Mouse (Mus musculus) layer of hippocampus, adult 9-11 months (tissue): ENCODE measurements around the gene Med14.

Experiments used
- DNase-seq: peaks from one replicate; pipeline ENCODE4 v3.0.0; 2022

Gene Med14

GRCm38 (mm10) chrX:12761626-12762333 is at the start of gene Med14:
Gene Med14, minus strand, starts transcription at chrX:12762073.
- DNase-seq, result peak; percentile 90

- DNase-seq, result no peak
Measured at GRCm38 (mm10) chrX:12800559-12800958, 38.7 kb upstream of the Med14 start.

GRCm38 (mm10) chrX:12794842-12795241 is 33.0 kb upstream of the Med14 start:
- no peak for DNase-seq

GRCm38 (mm10) chrX:12791674-12792340 is 29.9 kb upstream of the Med14 start:
- DNase-seq, result peak; percentile 18

- DNase-seq, result no peak
Measured at GRCm38 (mm10) chrX:12773236-12773635, 11.4 kb upstream of the Med14 start.

- no peak for DNase-seq
Measured at GRCm38 (mm10) chrX:12771561-12771960, 9.7 kb upstream of the Med14 start.

- no peak for DNase-seq
Measured at GRCm38 (mm10) chrX:12768571-12768970, 6.7 kb upstream of the Med14 start.

- DNase-seq, result no peak
Measured at GRCm38 (mm10) chrX:12766846-12767564, 5.1 kb upstream of the Med14 start.

GRCm38 (mm10) chrX:12763127-12763834 is 1.4 kb upstream of the Med14 start:
- DNase-seq, result no peak

- no peak for DNase-seq
Measured at GRCm38 (mm10) chrX:12762334-12763126, 657 bp upstream of the Med14 start.

- no peak for DNase-seq
Measured at GRCm38 (mm10) chrX:12761259-12761625, 631 bp downstream of the Med14 start.

- DNase-seq, result no peak
Measured at GRCm38 (mm10) chrX:12760501-12760900, 1.4 kb downstream of the Med14 start.

- no peak for DNase-seq
Measured at GRCm38 (mm10) chrX:12759625-12760024, 2.2 kb downstream of the Med14 start.

- DNase-seq, result no peak
Measured at GRCm38 (mm10) chrX:12747886-12748285, 14.0 kb downstream of the Med14 start.

GRCm38 (mm10) chrX:12746729-12747128 is 15.1 kb downstream of the Med14 start:
- no peak for DNase-seq

- DNase-seq, result no peak
Measured at GRCm38 (mm10) chrX:12740396-12740795, 21.5 kb downstream of the Med14 start.

- DNase-seq, result no peak
Measured at GRCm38 (mm10) chrX:12716036-12716435, 45.8 kb downstream of the Med14 start.

- DNase-seq, result no peak
Measured at GRCm38 (mm10) chrX:12713796-12714195, 48.1 kb downstream of the Med14 start.

- no peak for DNase-seq
Measured at GRCm38 (mm10) chrX:12686910-12687309, 75.0 kb downstream of the Med14 start.

- no peak for DNase-seq
Measured at GRCm38 (mm10) chrX:12686071-12686470, 75.8 kb downstream of the Med14 start.

- peak; percentile 41 for DNase-seq
Measured at GRCm38 (mm10) chrX:12677396-12677795, 84.5 kb downstream of the Med14 start.

GRCm38 (mm10) chrX:12673054-12673775 is 88.7 kb downstream of the Med14 start, which contains the start of gene 1810030O07Rik:
Gene 1810030O07Rik, minus strand, starts transcription at chrX:12673668.
- DNase-seq, result peak; percentile 94
